Mouse (Mus musculus): ENCODE results near the gene Eif2s3x. TPM values are rescaled to one million over a fixed set of nuclear protein-coding genes. Genes with fewer than 3 reads are reported as not detected.

Gene Eif2s3x
- 125 and 129 TPM in 2 replicates for polyA plus RNA-seq (2014; fragmentation: Nextera tagmentation; extraction: Ambion mirVana)

DNA sequence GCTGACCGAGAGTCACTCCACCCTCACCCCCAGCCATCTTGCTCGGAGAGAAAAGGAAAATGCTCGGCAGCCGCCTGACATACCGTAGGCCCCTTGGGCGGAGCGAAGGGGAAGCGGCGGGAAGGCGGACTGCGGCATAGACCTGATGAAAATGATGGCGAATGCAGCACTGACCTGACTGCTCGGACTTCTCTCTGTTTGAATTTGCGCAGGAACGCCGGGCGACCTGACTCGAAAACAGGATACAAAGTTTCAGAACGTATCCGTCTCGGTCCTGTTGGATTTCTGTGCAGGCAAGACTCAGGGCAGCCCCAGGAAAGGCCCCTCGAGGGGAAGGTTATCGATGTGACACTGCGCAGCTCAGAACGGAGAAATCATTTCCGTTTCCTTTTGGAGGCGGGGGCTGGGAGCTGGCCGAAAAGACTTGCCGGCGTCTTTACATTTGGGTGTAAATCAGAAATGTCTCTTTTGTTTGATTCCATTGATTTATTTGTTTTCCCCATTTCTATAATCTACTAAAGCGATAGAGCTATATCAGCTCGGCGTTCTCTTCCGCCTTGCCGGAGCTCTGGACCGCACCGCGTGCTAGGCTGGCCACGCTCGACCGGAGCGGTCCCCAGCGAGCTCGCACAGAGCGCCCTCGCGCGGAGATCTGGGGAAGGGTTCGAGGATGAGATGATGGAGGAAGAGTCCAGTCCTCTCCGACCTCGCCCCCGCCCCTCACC is at the start of gene Eif2s3x:
TSS of gene Eif2s3x (minus strand) at position 266 of the 725 bp plus-strand sequence.
- ATAC-seq (replicated peaks; ENCODE audit: insufficient number of reproducible peaks, low FRiP score, low TSS enrichment, low read depth) = peak; percentile 95
- H3K27me3 ChIP-seq (ENCODE audit: control insufficient read depth, insufficient read depth, low read length) = no peaks in the 10 kb centered on the region

DNA sequence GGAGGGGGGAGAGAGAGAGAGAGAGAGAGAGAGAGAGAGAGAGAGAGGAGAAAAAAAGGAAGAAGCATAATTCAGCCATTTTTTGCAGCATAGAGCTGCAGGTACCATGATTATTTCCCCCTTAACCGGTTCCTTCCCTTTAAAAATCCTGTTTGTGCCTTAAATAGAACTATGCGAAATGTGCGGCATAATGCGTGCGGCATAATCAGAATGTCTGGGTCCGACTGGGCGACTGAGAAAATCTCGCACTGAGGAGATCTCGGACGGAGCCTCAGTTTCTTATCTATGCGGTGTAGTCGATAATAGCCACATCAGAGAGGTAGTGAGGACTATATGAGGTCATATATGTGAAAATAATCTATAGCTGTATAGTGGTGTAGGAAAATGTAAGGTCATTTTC is 22.9 kb upstream of the Eif2s3x start:
- Histone ChIP-seq H3K9ac (replicated peaks; ENCODE audit: low read length) (no peak overlapping the region; the same call in 1 of the 2 replicates), H3K36me3 (replicated peaks; ENCODE audit: control insufficient read depth, insufficient read depth, low read depth, low read length) (no peaks in the 10 kb centered on the region), H3K4me2 (ENCODE audit: low read depth, low read length) (peak overlapping the region; percentile 42), H3K4me3 (ENCODE audit: low read depth, low read length) (peak overlapping the region; percentile 62), H3K4me1 (ENCODE audit: control insufficient read depth, insufficient read depth, low read length) (no peaks in the 10 kb centered on the region), H3K27ac (replicated peaks; ENCODE audit: low read depth, low read length) (no peak overlapping the region), H3K9me3 (replicated peaks; ENCODE audit: control insufficient read depth, low read length) (no peaks in the 10 kb centered on the region), H3K27me3 (ENCODE audit: control insufficient read depth, insufficient read depth, low read length) (peaks cover 21% of the 10 kb centered on the region; the same call in 1 of the 2 replicates)
- ATAC-seq (replicated peaks; ENCODE audit: insufficient number of reproducible peaks, low FRiP score, low TSS enrichment, low read depth) (no peak), DNase-seq (ENCODE audit: low spot score) (no peak)
- 28% methylated on average over 12 of the region's 12 CpGs for WGBS

More for the DNA sequence above, at the start of gene Eif2s3x:
- peak within 1 kb of the TSS; percentile 67 for H3K9ac ChIP-seq (replicated peaks; ENCODE audit: low read length)
- peak within 1 kb of the TSS; percentile 54 for H3K4me3 ChIP-seq (ENCODE audit: low read depth, low read length)
- H3K27ac ChIP-seq (replicated peaks; ENCODE audit: low read depth, low read length) = 0 out of 2 replicates have a peak within 1 kb of the TSS, but pooled peaks have one; percentile 2
- H3K36me3 ChIP-seq (replicated peaks; ENCODE audit: control insufficient read depth, insufficient read depth, low read depth, low read length) = no peaks in the 10 kb centered on the region
- peak; percentile 88 for DNase-seq (ENCODE audit: low spot score)
- H3K9me3 ChIP-seq (replicated peaks; ENCODE audit: control insufficient read depth, low read length) = no peaks in the 10 kb centered on the region
- H3K4me2 ChIP-seq (ENCODE audit: low read depth, low read length) = peak within 1 kb of the TSS; percentile 51
- WGBS = under 1% methylated on average over 50 of the region's 52 CpGs
- no peaks in the 10 kb centered on the region for H3K4me1 ChIP-seq (ENCODE audit: control insufficient read depth, insufficient read depth, low read length)

DNA sequence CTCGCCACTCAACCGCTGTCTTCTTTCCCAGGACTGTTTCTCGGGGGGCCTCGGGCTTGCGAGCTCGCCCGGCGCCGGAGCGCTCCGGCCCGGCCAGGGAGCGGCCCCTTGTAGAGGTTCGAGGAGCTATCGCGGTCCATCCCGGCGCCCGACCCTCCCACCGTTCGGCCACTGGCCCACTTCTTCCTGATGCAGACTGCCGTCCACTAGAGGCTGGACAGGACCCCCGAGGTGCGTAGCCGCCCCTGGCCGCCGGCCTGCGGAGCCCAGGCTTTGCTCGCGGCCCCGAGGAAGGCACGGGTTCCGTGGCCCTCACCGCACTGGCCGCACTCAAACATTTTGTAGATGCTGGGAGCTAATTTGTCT is 22.5 kb upstream of the Eif2s3x start:
- H3K36me3 ChIP-seq (replicated peaks; ENCODE audit: control insufficient read depth, insufficient read depth, low read depth, low read length) = no peaks in the 10 kb centered on the region
- H3K4me3 ChIP-seq (ENCODE audit: low read depth, low read length) = peak overlapping the region; percentile 62
- no peaks in the 10 kb centered on the region for H3K4me1 ChIP-seq (ENCODE audit: control insufficient read depth, insufficient read depth, low read length)
- H3K27me3 ChIP-seq (ENCODE audit: control insufficient read depth, insufficient read depth, low read length) = peaks cover 20% of the 10 kb centered on the region; the same call in 1 of the 2 replicates
- DNase-seq (ENCODE audit: low spot score) (no peak), ATAC-seq (replicated peaks; ENCODE audit: insufficient number of reproducible peaks, low FRiP score, low TSS enrichment, low read depth) (no peak; the same call in 1 of the 2 replicates)
- H3K9ac ChIP-seq (replicated peaks; ENCODE audit: low read length) = peak overlapping the region; percentile 69
- peak overlapping the region; percentile 73; the same call in 1 of the 2 replicates for H3K27ac ChIP-seq (replicated peaks; ENCODE audit: low read depth, low read length)
- no peaks in the 10 kb centered on the region for H3K9me3 ChIP-seq (replicated peaks; ENCODE audit: control insufficient read depth, low read length)
- peak overlapping the region; percentile 50 for H3K4me2 ChIP-seq (ENCODE audit: low read depth, low read length)
- WGBS = 19% methylated on average over 35 of the region's 35 CpGs

DNA sequence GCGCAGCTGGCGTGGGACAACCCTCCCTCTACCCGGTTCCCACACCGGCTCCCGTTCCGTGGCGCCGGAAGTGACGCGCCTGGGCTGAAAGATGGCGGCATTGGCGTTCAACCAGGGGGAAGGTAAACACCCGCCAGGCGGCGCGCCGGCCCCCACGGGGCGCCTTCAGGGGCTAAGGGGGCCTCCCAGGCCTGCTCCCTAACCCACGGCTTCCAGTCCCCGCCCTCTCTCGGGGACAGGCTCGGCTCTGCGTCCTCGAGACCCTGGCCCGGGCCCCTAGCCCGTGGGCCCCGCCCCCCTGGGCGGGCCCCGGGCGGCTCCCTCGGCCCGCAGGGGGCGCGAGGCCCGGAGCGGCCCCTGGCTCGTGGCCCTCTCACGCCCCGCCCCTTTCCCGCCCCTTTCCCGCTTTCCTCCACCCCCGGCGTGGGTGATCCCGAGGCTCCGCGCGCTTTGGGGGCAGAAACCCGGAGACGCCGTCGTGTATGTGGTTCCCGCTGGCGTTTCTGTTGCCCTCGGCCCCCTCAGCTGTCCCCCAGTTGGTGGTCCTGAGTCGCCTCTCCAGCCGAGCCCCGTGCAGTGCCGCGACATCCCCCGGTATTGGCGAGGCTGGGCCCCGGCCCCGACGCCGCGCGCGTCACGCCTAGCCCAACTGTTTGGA is 22.0 kb upstream of the Eif2s3x start, which contains the start of gene Klhl15:
TSS of gene Klhl15 (plus strand) at position 68 of the 658 bp plus-strand sequence.
- 5% methylated on average over 41 of the region's 70 CpGs for WGBS
- H3K36me3 ChIP-seq (replicated peaks; ENCODE audit: control insufficient read depth, insufficient read depth, low read depth, low read length) = no peaks in the 10 kb centered on the region
- peak within 1 kb of the TSS; percentile 69 for H3K9ac ChIP-seq (replicated peaks; ENCODE audit: low read length)
- no peaks in the 10 kb centered on the region for H3K9me3 ChIP-seq (replicated peaks; ENCODE audit: control insufficient read depth, low read length)
- DNase-seq (ENCODE audit: low spot score) = peak; percentile 84
- H3K27ac ChIP-seq (replicated peaks; ENCODE audit: low read depth, low read length) = peak within 1 kb of the TSS; percentile 73
- no peaks in the 10 kb centered on the region for H3K4me1 ChIP-seq (ENCODE audit: control insufficient read depth, insufficient read depth, low read length)
- peak; percentile 98 for ATAC-seq (replicated peaks; ENCODE audit: insufficient number of reproducible peaks, low FRiP score, low TSS enrichment, low read depth)
- peak within 1 kb of the TSS; percentile 50 for H3K4me2 ChIP-seq (ENCODE audit: low read depth, low read length)
- H3K4me3 ChIP-seq (ENCODE audit: low read depth, low read length) = peak within 1 kb of the TSS; percentile 62
- H3K27me3 ChIP-seq (ENCODE audit: control insufficient read depth, insufficient read depth, low read length) = peaks cover 18% of the 10 kb centered on the region; the same call in 1 of the 2 replicates

DNA sequence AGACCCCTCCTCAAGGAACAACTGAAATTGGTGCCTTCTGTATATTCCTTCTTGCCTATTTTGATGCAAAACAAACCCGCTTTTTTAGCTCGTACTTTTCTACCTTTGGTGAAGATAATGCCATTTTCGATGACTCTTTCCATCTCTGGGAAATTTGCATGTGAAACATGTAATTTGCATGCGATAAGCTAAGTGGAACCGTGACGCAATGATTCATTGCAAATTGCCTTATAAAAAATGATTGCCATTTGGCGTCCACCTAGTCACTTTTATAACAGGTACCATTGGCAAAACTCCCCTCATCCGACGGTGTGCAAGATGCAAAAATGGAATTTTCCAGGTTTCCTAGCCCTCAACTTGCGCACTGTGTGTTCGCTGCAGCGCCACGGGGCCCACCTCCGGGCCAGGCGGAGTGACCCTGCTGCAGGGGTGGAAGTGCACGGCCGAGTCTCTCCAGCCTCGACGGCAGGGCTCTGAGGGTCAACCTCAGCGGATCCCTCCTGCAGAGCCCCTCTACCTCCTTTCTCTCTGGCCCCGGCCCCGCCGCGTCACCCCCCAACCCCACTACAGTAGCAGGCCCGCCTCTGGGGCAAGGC is 21.4 kb upstream of the Eif2s3x start:
- 13% methylated on average over 24 of the region's 25 CpGs for WGBS
- H3K27me3 ChIP-seq (ENCODE audit: control insufficient read depth, insufficient read depth, low read length) = peaks cover 18% of the 10 kb centered on the region; the same call in 1 of the 2 replicates
- no peaks in the 10 kb centered on the region for H3K9me3 ChIP-seq (replicated peaks; ENCODE audit: control insufficient read depth, low read length)
- no peaks in the 10 kb centered on the region for H3K4me1 ChIP-seq (ENCODE audit: control insufficient read depth, insufficient read depth, low read length)
- peak overlapping the region; percentile 73 for H3K27ac ChIP-seq (replicated peaks; ENCODE audit: low read depth, low read length)
- no peak for ATAC-seq (replicated peaks; ENCODE audit: insufficient number of reproducible peaks, low FRiP score, low TSS enrichment, low read depth)
- H3K4me2 ChIP-seq (ENCODE audit: low read depth, low read length) = peak overlapping the region; percentile 50
- DNase-seq (ENCODE audit: low spot score) = peak; percentile 18
- peak overlapping the region; percentile 69 for H3K9ac ChIP-seq (replicated peaks; ENCODE audit: low read length)
- peak overlapping the region; percentile 62 for H3K4me3 ChIP-seq (ENCODE audit: low read depth, low read length)
- no peaks in the 10 kb centered on the region for H3K36me3 ChIP-seq (replicated peaks; ENCODE audit: control insufficient read depth, insufficient read depth, low read depth, low read length)

DNA sequence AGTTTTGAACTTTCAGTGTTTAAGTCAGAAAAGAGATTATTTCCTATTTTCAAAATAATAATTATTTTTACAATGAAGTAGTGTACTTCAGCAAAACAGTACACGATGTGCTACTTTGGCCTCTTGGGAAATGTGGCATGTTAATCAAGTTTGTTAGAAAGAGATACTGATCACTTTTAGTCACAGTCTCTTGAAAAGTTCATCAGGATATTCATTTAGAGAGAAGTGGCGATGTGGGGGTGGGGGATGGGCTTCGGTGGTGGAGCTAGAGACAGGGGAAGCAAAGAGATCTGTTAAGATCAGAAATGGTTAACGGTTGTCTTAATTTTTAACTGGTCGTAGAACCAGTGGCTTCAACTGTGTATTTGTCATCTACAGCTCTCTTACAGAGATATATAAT is 20.8 kb upstream of the Eif2s3x start:
- 48% methylated on average over 5 of the region's 5 CpGs for WGBS
- no peaks in the 10 kb centered on the region for H3K4me1 ChIP-seq (ENCODE audit: control insufficient read depth, insufficient read depth, low read length)
- H3K27ac ChIP-seq (replicated peaks; ENCODE audit: low read depth, low read length) = no peak overlapping the region
- DNase-seq (ENCODE audit: low spot score) (no peak), ATAC-seq (replicated peaks; ENCODE audit: insufficient number of reproducible peaks, low FRiP score, low TSS enrichment, low read depth) (no peak)
- H3K9me3 ChIP-seq (replicated peaks; ENCODE audit: control insufficient read depth, low read length) = no peaks in the 10 kb centered on the region
- H3K4me2 ChIP-seq (ENCODE audit: low read depth, low read length) = no peak overlapping the region
- H3K4me3 ChIP-seq (ENCODE audit: low read depth, low read length) = no peak overlapping the region
- H3K36me3 ChIP-seq (replicated peaks; ENCODE audit: control insufficient read depth, insufficient read depth, low read depth, low read length) = no peaks in the 10 kb centered on the region
- no peak overlapping the region for H3K9ac ChIP-seq (replicated peaks; ENCODE audit: low read length)
- peaks cover 18% of the 10 kb centered on the region; the same call in 1 of the 2 replicates for H3K27me3 ChIP-seq (ENCODE audit: control insufficient read depth, insufficient read depth, low read length)

DNA sequence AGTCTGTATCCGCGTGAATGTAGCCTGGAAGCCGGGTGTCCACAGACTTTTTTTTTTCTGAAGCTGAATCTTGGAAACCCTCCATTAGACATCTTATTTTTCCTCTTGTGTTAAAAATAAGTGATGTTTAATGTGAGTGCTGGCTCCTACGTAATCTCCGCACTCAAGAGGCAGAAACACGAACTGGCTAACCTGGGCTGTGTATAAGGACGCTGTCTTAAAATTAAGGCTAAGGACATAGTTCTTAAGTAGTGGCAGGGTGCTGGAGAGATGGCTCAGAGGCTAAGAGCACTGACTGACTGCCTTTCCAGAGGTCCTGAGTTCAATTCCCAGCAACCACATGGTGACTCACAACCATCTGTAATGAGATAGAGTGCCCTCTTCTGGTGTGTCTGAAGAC is 722 bp upstream of the Eif2s3x start:
- no peak overlapping the region; the same call in 1 of the 2 replicates for H3K4me3 ChIP-seq (ENCODE audit: low read depth, low read length)
- H3K9ac ChIP-seq (replicated peaks; ENCODE audit: low read length) = no peak overlapping the region
- no peak overlapping the region for H3K27ac ChIP-seq (replicated peaks; ENCODE audit: low read depth, low read length)

More for the DNA sequence above, 722 bp upstream of the Eif2s3x start:
- Histone ChIP-seq H3K27me3 (ENCODE audit: control insufficient read depth, insufficient read depth, low read length) (no peaks in the 10 kb centered on the region), H3K36me3 (replicated peaks; ENCODE audit: control insufficient read depth, insufficient read depth, low read depth, low read length) (no peaks in the 10 kb centered on the region), H3K4me1 (ENCODE audit: control insufficient read depth, insufficient read depth, low read length) (no peaks in the 10 kb centered on the region), H3K4me2 (ENCODE audit: low read depth, low read length) (peak overlapping the region; percentile 11; the same call in 1 of the 2 replicates), H3K9me3 (replicated peaks; ENCODE audit: control insufficient read depth, low read length) (no peaks in the 10 kb centered on the region)
- no peak for ATAC-seq (replicated peaks; ENCODE audit: insufficient number of reproducible peaks, low FRiP score, low TSS enrichment, low read depth)
- 19% methylated on average over 7 of the region's 7 CpGs for WGBS
- DNase-seq (ENCODE audit: low spot score) = no peak
